Mouse (Mus musculus): ENCODE data around the gene Sesn2.

DNA sequence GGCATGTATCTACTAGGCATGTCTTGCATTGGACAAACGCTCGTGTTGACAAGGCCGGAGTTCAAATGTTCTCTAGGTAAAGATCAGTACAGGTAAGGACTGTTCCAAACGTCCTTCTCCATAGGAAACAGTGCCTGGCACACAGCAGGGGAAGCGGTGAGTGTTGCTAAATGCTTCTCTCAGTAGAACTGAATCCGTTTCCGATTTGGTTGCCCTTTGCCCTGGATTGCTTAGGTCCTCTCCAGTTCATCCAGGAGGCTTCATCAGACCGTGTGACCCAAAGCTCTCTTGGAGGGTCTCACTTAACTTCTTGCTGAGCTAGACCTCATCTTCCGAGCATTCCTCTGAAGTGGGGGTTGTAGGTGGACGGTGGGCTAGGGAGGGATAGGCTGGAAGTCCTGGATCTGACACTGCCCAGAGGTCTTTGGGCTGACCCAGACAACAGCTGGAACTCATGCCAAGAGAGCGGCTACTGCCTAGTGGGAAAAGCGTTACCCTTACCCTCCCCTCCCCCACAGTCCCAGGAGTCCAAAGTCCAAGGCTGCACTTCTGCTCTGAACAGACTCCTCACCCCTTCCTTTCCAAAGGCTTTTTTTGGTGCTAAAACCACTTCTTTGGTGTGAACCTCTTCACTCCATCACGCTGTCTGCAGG lies 27.2 kb downstream of the Sesn2 start:
- TF ChIP-seq CTCF (IDR thresholded peaks at IDR 0.05 in 2 of 3, conservative IDR thresholded peaks at IDR 0.05 in 1 of 3; ENCODE audit: control insufficient read depth in 1 of 3, insufficient read depth in 1 of 3, low read depth in 2 of 3, low read length in 3 of 3, poor library complexity in 1 of 3, severe bottlenecking in 1 of 3) (no peak), ELF1 (IDR thresholded peaks at IDR 0.05; ENCODE audit: low read depth, low read length) (no peak), POLR2A (IDR thresholded peaks at IDR 0.05; ENCODE audit: control insufficient read depth in 1 of 2, insufficient read depth in 1 of 2, low read depth in 1 of 2, low read length in 2 of 2, poor library complexity in 1 of 2) (no peak), MYC (IDR thresholded peaks at IDR 0.05; ENCODE audit: low read depth, low read length) (no peak), SIN3A (IDR thresholded peaks at IDR 0.05; ENCODE audit: low read length) (no peak), MYB (IDR thresholded peaks at IDR 0.05; ENCODE audit: low read depth, low read length) (no peak), ZNF384 (IDR thresholded peaks at IDR 0.05; ENCODE audit: low read depth, low read length) (no peak), ZMIZ1 (IDR thresholded peaks at IDR 0.05; ENCODE audit: low read depth, low read length) (no peak), ZC3H11A (IDR thresholded peaks at IDR 0.05; ENCODE audit: low read depth, low read length) (no peak), CHD2 (IDR thresholded peaks at IDR 0.05; ENCODE audit: low read length) (no peak)
